Mouse (Mus musculus) ES-E14 (cell line): ENCODE measurements at regions not wholly inside any gene's neighbourhood (a gene's known extent, or its start where the extent isn't known, plus 50 kb on each side); places are given as distances from the start of the nearest gene placed in this dataset.

Experiments
- DNase-seq: peaks from one replicate; pipeline ENCODE4 v3.0.0-alpha.2; 2013; ENCODE audit warnings: low read depth, low spot score
- H3K27ac ChIP-seq: 2 replicates; pipeline ENCODE4 v1.5.1; 2012; ENCODE audit warnings: low read depth, mild to moderate bottlenecking, low read length, moderate library complexity, mixed read lengths; ENCODE audit not compliant: poor library complexity, insufficient read depth, severe bottlenecking
- H3K36me3 ChIP-seq: 2 replicates; pipeline ENCODE4 v1.6.1; 2012; ENCODE audit warnings: mild to moderate bottlenecking, low read length, moderate library complexity, mixed read lengths; ENCODE audit not compliant: control insufficient read depth, poor library complexity, insufficient read depth, severe bottlenecking
- H3K4me1 ChIP-seq, 2 experiments: fragments of 150-350 bp in 1 of 2; sonication (generic) in 1 of 2; 2 replicates each; pipeline ENCODE4 v1.6.1; 2012; ENCODE audit warnings: low read length in 2 of 2, mild to moderate bottlenecking in 1 of 2, mixed read lengths in 1 of 2; ENCODE audit not compliant: control insufficient read depth in 2 of 2, insufficient read depth in 2 of 2, poor library complexity in 1 of 2
- H3K4me3 ChIP-seq, 2 experiments: fragments of 150-350 bp in 1 of 2; sonication (generic) in 1 of 2; 2 replicates each; pipeline ENCODE4 v1.5.1; 2012; ENCODE audit warnings: low read length in 2 of 2, low read depth in 1 of 2, mild to moderate bottlenecking in 1 of 2, mixed read lengths in 1 of 2; ENCODE audit not compliant: insufficient read depth in 1 of 2, poor library complexity in 1 of 2, severe bottlenecking in 1 of 2
- H3K9ac ChIP-seq: 2 replicates; pipeline ENCODE4 v1.6.1; 2012; ENCODE audit warnings: low read depth, mild to moderate bottlenecking, low read length, mixed read lengths; ENCODE audit not compliant: poor library complexity, insufficient read depth, severe bottlenecking
- H3K9me3 ChIP-seq: fragments of 150-350 bp; sonication (generic); 2 replicates; pipeline ENCODE4 v1.6.1; 2012; ENCODE audit warnings: low read depth, mild to moderate bottlenecking, low read length; ENCODE audit not compliant: control insufficient read depth, insufficient read depth
- CHD2 ChIP-seq: IDR thresholded peaks from 2 replicates; pipeline ENCODE4 v1.6.1; 2014; ENCODE audit warnings: mild to moderate bottlenecking, low read depth, low read length, inconsistent platforms
- HCFC1 ChIP-seq: IDR thresholded peaks from 2 replicates; pipeline ENCODE4 v1.6.1; 2012; ENCODE audit warnings: low read length, inconsistent platforms, borderline replicate concordance; ENCODE audit not compliant: insufficient read depth
- MAFK ChIP-seq: IDR thresholded peaks from 2 replicates; pipeline ENCODE4 v1.6.1; 2014; ENCODE audit warnings: mild to moderate bottlenecking, low read depth, low read length, inconsistent platforms; ENCODE audit not compliant: insufficient read depth
- ZC3H11A ChIP-seq: IDR thresholded peaks from 2 replicates; pipeline ENCODE4 v1.6.1; 2012; ENCODE audit warnings: low read depth, mild to moderate bottlenecking, inconsistent platforms, low read length, borderline replicate concordance
- ZNF384 ChIP-seq: IDR thresholded peaks from 2 replicates; pipeline ENCODE4 v1.6.1; 2012; ENCODE audit warnings: low read depth, low read length, inconsistent platforms
- in situ Hi-C, 2 experiments: fragments of 600-800 bp; cut with MboI; formaldehyde crosslinking; loops; one replicate each; pipeline ENCODE4 v1.15.1; 2025; ENCODE audit warnings: low sequenced_read_pairs in 2 of 2, inconsistent platforms in 1 of 2; ENCODE audit not compliant: unreplicated experiment in 2 of 2

- H3K4me3 ChIP-seq: no peak overlapping the region
- no peak for TF ChIP-seq ZNF384
- no peak for TF ChIP-seq HCFC1
- no peak for TF ChIP-seq ZC3H11A
- TF ChIP-seq MAFK: no peak
- TF ChIP-seq CHD2: no peak
- H3K36me3 ChIP-seq: no peaks in the 10 kb centered on the region
- H3K9me3 ChIP-seq: no peaks in the 10 kb centered on the region
- no peaks in the 10 kb centered on the region for H3K4me1 ChIP-seq
- H3K9ac ChIP-seq: no peak overlapping the region
- in situ Hi-C loops: no loop called here
- no peak overlapping the region for H3K27ac ChIP-seq
- no peak for DNase-seq
Observed at GRCm38 (mm10) chr16:19062557-19063400, 185.9 kb downstream of the Hira start.

- no peaks in the 10 kb centered on the region for H3K4me1 ChIP-seq
- H3K27ac ChIP-seq: no peak overlapping the region
- no peak overlapping the region for H3K9ac ChIP-seq
- TF ChIP-seq ZC3H11A (no peak), MAFK (no peak), HCFC1 (no peak)
- no peaks in the 10 kb centered on the region for H3K36me3 ChIP-seq
- DNase-seq: no peak
- no peaks in the 10 kb centered on the region for H3K9me3 ChIP-seq
- no peak overlapping the region for H3K4me3 ChIP-seq
- in situ Hi-C loops: no loop called here
Observed at GRCm38 (mm10) chr16:19063401-19063762, 186.5 kb downstream of the Hira start.

GRCm38 (mm10) chr16:19064397-19064796, 187.6 kb downstream of the Hira start:
- DNase-seq: no peak
- Histone ChIP-seq H3K4me1 (no peaks in the 10 kb centered on the region), H3K9ac (no peak overlapping the region), H3K36me3 (no peaks in the 10 kb centered on the region), H3K4me3 (no peak overlapping the region), H3K27ac (no peak overlapping the region), H3K9me3 (no peaks in the 10 kb centered on the region)
- in situ Hi-C loops: no loop called here
- no peak for TF ChIP-seq ZC3H11A
- TF ChIP-seq MAFK: no peak
- TF ChIP-seq HCFC1: no peak
- TF ChIP-seq CHD2: no peak
- no peak for TF ChIP-seq ZNF384

GRCm38 (mm10) chr16:19065543-19066141, 188.8 kb downstream of the Hira start:
- Histone ChIP-seq H3K4me3 (no peak overlapping the region), H3K27ac (no peak overlapping the region), H3K36me3 (no peaks in the 10 kb centered on the region), H3K4me1 (no peaks in the 10 kb centered on the region), H3K9me3 (no peaks in the 10 kb centered on the region), H3K9ac (no peak overlapping the region)
- TF ChIP-seq MAFK (no peak), ZC3H11A (no peak), CHD2 (no peak), ZNF384 (no peak), HCFC1 (no peak)
- DNase-seq: no peak
- in situ Hi-C loops: no loop called here
